Mouse (Mus musculus) megakaryocyte, embryonic 14.5 days (primary cell): ENCODE results near the gene Elovl5.

ENCODE experiments used
- FLI1 ChIP-seq: IDR thresholded peaks from 2 replicates; pipeline ENCODE4 v1.6.1; 2012; ENCODE audit warnings: low read length, inconsistent platforms, mixed read lengths
- GATA1 ChIP-seq: IDR thresholded peaks from 3 replicates; pipeline ENCODE4 v1.6.1; 2012; ENCODE audit warnings: mixed read lengths, low read length, inconsistent platforms, borderline replicate concordance

DNA sequence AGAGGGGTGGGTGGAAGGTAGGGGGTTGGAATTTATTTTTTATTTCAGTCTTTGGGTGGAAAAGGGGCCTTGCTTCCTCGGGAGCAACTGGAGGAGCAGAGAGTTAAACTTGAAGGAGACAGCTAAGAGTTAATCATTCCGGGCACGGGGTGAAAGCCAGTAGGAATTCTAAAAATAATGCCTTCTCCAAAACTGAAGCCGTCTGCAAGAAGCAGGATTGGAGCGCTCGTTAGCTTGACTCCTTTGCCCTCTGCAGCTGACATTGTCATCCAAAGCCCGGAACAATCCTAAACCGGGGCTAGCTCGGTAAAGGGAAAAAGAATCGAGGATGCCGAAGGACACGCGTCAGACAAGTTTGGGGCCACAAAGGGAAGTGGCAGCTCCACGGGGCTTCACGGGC, 99.1 kb downstream of the Elovl5 start:
- TF ChIP-seq GATA1 (no peak), FLI1 (no peak)
